Mouse (Mus musculus): ENCODE results near the gene Pth1r. TPM values are rescaled to one million over a fixed set of nuclear protein-coding genes. Genes with fewer than 3 reads are reported as not detected.

The Pth1r gene
- polyA plus RNA-seq, 1 experiment from 2014 or later, result 23.2 TPM

- H3K4me2 ChIP-seq, result peak overlapping the region; percentile 83
- WGBS, result 6% methylated on average over 8 of the region's 8 CpGs
- peaks cover 45% of the 10 kb centered on the region for H3K4me1 ChIP-seq (replicated peaks)
- peak overlapping the region; percentile 50 for H3K9ac ChIP-seq
- peak overlapping the region; percentile 54 for H3K4me3 ChIP-seq
- peak overlapping the region; percentile 73 for H3K27ac ChIP-seq
- no peak for ATAC-seq (replicated peaks; ENCODE audit: insufficient number of reproducible peaks, insufficient read depth, low FRiP score, low read depth)
- H3K27me3 ChIP-seq, result peaks cover 7% of the 10 kb centered on the region; the same call in 1 of the 2 replicates
- no peaks in the 10 kb centered on the region for H3K9me3 ChIP-seq (replicated peaks)
- H3K36me3 ChIP-seq, result no peaks in the 10 kb centered on the region
Measured at GRCm38 (mm10) chr9:110733102-110733501, 13.8 kb downstream of the Pth1r start.

- Histone ChIP-seq H3K36me3 (no peaks in the 10 kb centered on the region), H3K27ac (peak overlapping the region; percentile 73), H3K9me3 (replicated peaks) (no peaks in the 10 kb centered on the region), H3K4me3 (peak overlapping the region; percentile 54), H3K27me3 (peaks cover 7% of the 10 kb centered on the region; the same call in 1 of the 2 replicates), H3K9ac (peak overlapping the region; percentile 50), H3K4me1 (replicated peaks) (peaks cover 45% of the 10 kb centered on the region), H3K4me2 (peak overlapping the region; percentile 83)
- peak; percentile 87 for ATAC-seq (replicated peaks; ENCODE audit: insufficient number of reproducible peaks, insufficient read depth, low FRiP score, low read depth)
- 0% methylated on average over 26 of the region's 26 CpGs for WGBS
Measured at GRCm38 (mm10) chr9:110732623-110733022, 14.3 kb downstream of the Pth1r start.

GRCm38 (mm10) chr9:110731859-110732258 lies 15.1 kb downstream of the Pth1r start:
- WGBS, result 45% methylated on average over 4 of the region's 4 CpGs
- Histone ChIP-seq H3K4me3 (no peak overlapping the region), H3K9me3 (replicated peaks) (no peaks in the 10 kb centered on the region), H3K4me1 (replicated peaks) (peaks cover 47% of the 10 kb centered on the region), H3K36me3 (no peaks in the 10 kb centered on the region), H3K27ac (0 out of 2 replicates have a peak overlapping the region, but pooled peaks have one; percentile 73), H3K9ac (no peak overlapping the region), H3K4me2 (no peak overlapping the region), H3K27me3 (peaks cover 9% of the 10 kb centered on the region; the same call in 1 of the 2 replicates)
- ATAC-seq (replicated peaks; ENCODE audit: insufficient number of reproducible peaks, insufficient read depth, low FRiP score, low read depth), result no peak

GRCm38 (mm10) chr9:110729841-110730240 lies 17.1 kb downstream of the Pth1r start:
- H3K27ac ChIP-seq, result no peak overlapping the region
- no peak overlapping the region for H3K4me3 ChIP-seq
- no peak overlapping the region for H3K4me2 ChIP-seq
- H3K36me3 ChIP-seq, result peaks cover under 1% of the 10 kb centered on the region; the same call in 1 of the 2 replicates
- 0 out of 2 replicates have a peak, but pooled peaks cover 2% of the 10 kb centered on the region for H3K27me3 ChIP-seq
- no peak overlapping the region for H3K9ac ChIP-seq
- peaks cover 48% of the 10 kb centered on the region for H3K4me1 ChIP-seq (replicated peaks)
- WGBS, result 28% methylated on average over 8 of the region's 8 CpGs
- ATAC-seq (replicated peaks; ENCODE audit: insufficient number of reproducible peaks, insufficient read depth, low FRiP score, low read depth), result no peak
- H3K9me3 ChIP-seq (replicated peaks), result no peaks in the 10 kb centered on the region

GRCm38 (mm10) chr9:110726867-110727266 lies 20.1 kb downstream of the Pth1r start:
- Histone ChIP-seq H3K4me2 (no peak overlapping the region; the same call in 1 of the 2 replicates), H3K27me3 (0 out of 2 replicates have a peak, but pooled peaks cover 2% of the 10 kb centered on the region), H3K9me3 (replicated peaks) (no peaks in the 10 kb centered on the region), H3K27ac (no peak overlapping the region), H3K36me3 (peaks cover 18% of the 10 kb centered on the region), H3K4me1 (replicated peaks) (peaks cover 23% of the 10 kb centered on the region), H3K4me3 (no peak overlapping the region), H3K9ac (no peak overlapping the region)
- ATAC-seq (replicated peaks; ENCODE audit: insufficient number of reproducible peaks, insufficient read depth, low FRiP score, low read depth), result no peak
- WGBS, result 54% methylated on average over 33 of the region's 33 CpGs

- H3K4me1 ChIP-seq (replicated peaks), result peaks cover 21% of the 10 kb centered on the region
- H3K4me3 ChIP-seq, result no peak overlapping the region
- peak; percentile 23; the same call in 1 of the 2 replicates for ATAC-seq (replicated peaks; ENCODE audit: insufficient number of reproducible peaks, insufficient read depth, low FRiP score, low read depth)
- WGBS, result 20% methylated on average over 9 of the region's 9 CpGs
- no peak overlapping the region for H3K9ac ChIP-seq
- peaks cover 22% of the 10 kb centered on the region for H3K36me3 ChIP-seq
- H3K9me3 ChIP-seq (replicated peaks), result no peaks in the 10 kb centered on the region
- H3K27ac ChIP-seq, result no peak overlapping the region
- 0 out of 2 replicates have a peak, but pooled peaks cover 2% of the 10 kb centered on the region for H3K27me3 ChIP-seq
- no peak overlapping the region for H3K4me2 ChIP-seq
Measured at GRCm38 (mm10) chr9:110725721-110726135, 21.2 kb downstream of the Pth1r start.

- ATAC-seq (replicated peaks; ENCODE audit: insufficient number of reproducible peaks, insufficient read depth, low FRiP score, low read depth), result no peak
- H3K27me3 ChIP-seq, result no peaks in the 10 kb centered on the region
- H3K4me2 ChIP-seq, result no peak overlapping the region
- WGBS, result 90% methylated on average over 10 of the region's 10 CpGs
- no peak overlapping the region for H3K4me3 ChIP-seq
- H3K36me3 ChIP-seq, result peaks cover 22% of the 10 kb centered on the region
- no peak overlapping the region for H3K9ac ChIP-seq
- no peak overlapping the region for H3K27ac ChIP-seq
- H3K9me3 ChIP-seq (replicated peaks), result no peaks in the 10 kb centered on the region
- H3K4me1 ChIP-seq (replicated peaks), result peaks cover 27% of the 10 kb centered on the region
Measured at GRCm38 (mm10) chr9:110722060-110722459, 24.9 kb downstream of the Pth1r start.

GRCm38 (mm10) chr9:110719977-110720376 lies 27.0 kb downstream of the Pth1r start:
- Histone ChIP-seq H3K27me3 (no peaks in the 10 kb centered on the region), H3K4me1 (replicated peaks) (0 out of 2 replicates have a peak, but pooled peaks cover 7% of the 10 kb centered on the region), H3K36me3 (peaks cover 28% of the 10 kb centered on the region), H3K27ac (no peak overlapping the region), H3K4me2 (no peak overlapping the region), H3K4me3 (no peak overlapping the region), H3K9ac (no peak overlapping the region), H3K9me3 (replicated peaks) (no peaks in the 10 kb centered on the region)
- ATAC-seq (replicated peaks; ENCODE audit: insufficient number of reproducible peaks, insufficient read depth, low FRiP score, low read depth), result no peak
- WGBS, result 64% methylated on average over 5 of the region's 5 CpGs

- Histone ChIP-seq H3K27me3 (no peaks in the 10 kb centered on the region), H3K4me1 (replicated peaks) (0 out of 2 replicates have a peak, but pooled peaks cover 7% of the 10 kb centered on the region), H3K9ac (no peak overlapping the region), H3K36me3 (peaks cover 20% of the 10 kb centered on the region; the same call in 1 of the 2 replicates), H3K9me3 (replicated peaks) (no peaks in the 10 kb centered on the region), H3K4me2 (no peak overlapping the region), H3K27ac (no peak overlapping the region), H3K4me3 (no peak overlapping the region)
- 70% methylated on average over 3 of the region's 3 CpGs for WGBS
- ATAC-seq (replicated peaks; ENCODE audit: insufficient number of reproducible peaks, insufficient read depth, low FRiP score, low read depth), result no peak
Measured at GRCm38 (mm10) chr9:110718810-110719209, 28.1 kb downstream of the Pth1r start.

GRCm38 (mm10) chr9:110718071-110718470 lies 28.9 kb downstream of the Pth1r start:
- Histone ChIP-seq H3K27ac (no peak overlapping the region), H3K27me3 (no peaks in the 10 kb centered on the region), H3K4me2 (no peak overlapping the region), H3K9ac (no peak overlapping the region), H3K9me3 (replicated peaks) (no peaks in the 10 kb centered on the region), H3K4me1 (replicated peaks) (0 out of 2 replicates have a peak, but pooled peaks cover 7% of the 10 kb centered on the region), H3K4me3 (no peak overlapping the region), H3K36me3 (peaks cover 18% of the 10 kb centered on the region)
- 78% methylated on average over 6 of the region's 6 CpGs for WGBS
- ATAC-seq (replicated peaks; ENCODE audit: insufficient number of reproducible peaks, insufficient read depth, low FRiP score, low read depth), result no peak

- WGBS, result 24% methylated on average over 4 of the region's 4 CpGs
- Histone ChIP-seq H3K27ac (no peak overlapping the region), H3K4me1 (replicated peaks) (0 out of 2 replicates have a peak, but pooled peaks cover 7% of the 10 kb centered on the region), H3K4me2 (no peak overlapping the region), H3K36me3 (peaks cover 26% of the 10 kb centered on the region), H3K9me3 (replicated peaks) (no peaks in the 10 kb centered on the region), H3K4me3 (no peak overlapping the region), H3K27me3 (no peaks in the 10 kb centered on the region), H3K9ac (no peak overlapping the region)
- ATAC-seq (replicated peaks; ENCODE audit: insufficient number of reproducible peaks, insufficient read depth, low FRiP score, low read depth), result peak; percentile 53; the same call in 1 of the 2 replicates
Measured at GRCm38 (mm10) chr9:110716775-110717174, 30.2 kb downstream of the Pth1r start.

- no peak overlapping the region for H3K4me2 ChIP-seq
- no peaks in the 10 kb centered on the region for H3K27me3 ChIP-seq
- no peak overlapping the region for H3K9ac ChIP-seq
- WGBS, result 56% methylated on average over 1 of the region's 1 CpGs
- H3K9me3 ChIP-seq (replicated peaks), result no peaks in the 10 kb centered on the region
- no peak overlapping the region for H3K27ac ChIP-seq
- ATAC-seq (replicated peaks; ENCODE audit: insufficient number of reproducible peaks, insufficient read depth, low FRiP score, low read depth), result no peak
- 0 out of 2 replicates have a peak, but pooled peaks cover 7% of the 10 kb centered on the region for H3K4me1 ChIP-seq (replicated peaks)
- H3K4me3 ChIP-seq, result no peak overlapping the region
- H3K36me3 ChIP-seq, result peaks cover 26% of the 10 kb centered on the region
Measured at GRCm38 (mm10) chr9:110715426-110715825, 31.5 kb downstream of the Pth1r start.

Measured in heart, embryonic 15.5 days (tissue).